Mouse (Mus musculus) ES-Bruce4 (cell line): ENCODE measurements around the gene Zpr1. TPM values are rescaled to one million over a fixed set of nuclear protein-coding genes. Genes with fewer than 3 reads are reported as not detected.
"Not testable (repeated sequence)": the region's sequence is repeated elsewhere in the genome, so short reads cannot be mapped to it uniquely, and the experiment has no call there.

Experiments used
- H3K27ac ChIP-seq: 2 replicates; pipeline ENCODE4 v1.5.1; 2012; ENCODE audit warnings: low read length, inconsistent platforms; ENCODE audit not compliant: insufficient read depth
- H3K27me3 ChIP-seq: 2 replicates; pipeline ENCODE4 v1.6.1; 2012; ENCODE audit warnings: mild to moderate bottlenecking, low read length, inconsistent platforms; ENCODE audit not compliant: control insufficient read depth, poor library complexity, insufficient read depth, severe bottlenecking
- H3K36me3 ChIP-seq: 2 replicates; pipeline ENCODE4 v1.6.1; 2012; ENCODE audit warnings: inconsistent platforms, mild to moderate bottlenecking, low read length, moderate library complexity; ENCODE audit not compliant: control insufficient read depth, poor library complexity, insufficient read depth, severe bottlenecking
- H3K4me1 ChIP-seq: one replicate; pipeline ENCODE4 v1.8.1; 2011; ENCODE audit warnings: low read length; ENCODE audit not compliant: control insufficient read depth, insufficient read depth
- H3K4me3 ChIP-seq: 2 replicates; pipeline ENCODE4 v1.5.1; 2011; ENCODE audit warnings: low read depth, mild to moderate bottlenecking, low read length
- H3K9ac ChIP-seq: 2 replicates; pipeline ENCODE4 v1.6.1; 2012; ENCODE audit warnings: low read depth, mild to moderate bottlenecking, inconsistent platforms; ENCODE audit not compliant: poor library complexity, severe bottlenecking
- H3K9me3 ChIP-seq: replicated peaks from 2 replicates; pipeline ENCODE4 v1.6.1; 2012; ENCODE audit warnings: mild to moderate bottlenecking, low read length, inconsistent platforms; ENCODE audit not compliant: control insufficient read depth, poor library complexity, insufficient read depth, severe bottlenecking
- CTCF ChIP-seq: IDR thresholded peaks from one replicate; pipeline ENCODE4 v1.8.1; 2011; ENCODE audit warnings: low read depth, low read length
- EP300 ChIP-seq: IDR thresholded peaks from 2 replicates; pipeline ENCODE4 v1.6.1; 2011; ENCODE audit warnings: low read depth, low read length; ENCODE audit not compliant: insufficient read depth
- POLR2A ChIP-seq: IDR thresholded peaks from one replicate; pipeline ENCODE4 v1.8.1; 2011; ENCODE audit warnings: low read length; ENCODE audit not compliant: insufficient read depth
- polyA plus RNA-seq: library from polyadenylated mRNA; stranded (reverse); fragments of >200 nt; gene quantifications from 2 replicates; pipeline ENCODE4 v1.2.4, GENCODE M21; 2011; ENCODE audit warnings: low read depth; ENCODE audit not compliant: missing spikeins, insufficient read depth, insufficient read length

Gene Zpr1
- polyA plus RNA-seq, 1 experiment, result 69.0 TPM

DNA sequence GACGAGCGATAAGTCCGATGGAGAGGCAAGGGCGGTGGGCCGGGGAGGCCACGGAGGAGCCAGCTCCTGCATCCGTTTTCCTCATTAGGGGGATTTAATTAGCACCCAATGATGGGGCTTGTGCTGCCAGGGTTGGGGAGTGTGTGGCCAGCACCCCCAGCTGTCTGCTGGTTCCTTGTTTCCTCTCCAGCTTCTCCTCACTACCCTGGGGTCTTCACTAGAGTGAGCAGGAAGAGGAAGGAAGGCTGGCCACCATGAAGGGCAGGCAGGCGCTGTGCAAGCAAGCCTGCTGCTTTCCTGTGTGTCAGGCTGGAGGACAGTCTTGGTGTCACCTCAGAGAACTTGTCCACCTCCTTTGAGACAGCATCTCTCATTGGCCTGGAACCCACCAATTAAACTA lies 44.0 kb downstream of the Zpr1 start:
- TF ChIP-seq POLR2A (no peak), EP300 (no peak), CTCF (no peak)
- H3K27me3 ChIP-seq, result no peaks in the 10 kb centered on the region
- no peaks in the 10 kb centered on the region for H3K9me3 ChIP-seq
- H3K27ac ChIP-seq, result no peak overlapping the region
- no peaks in the 10 kb centered on the region for H3K36me3 ChIP-seq
- no peaks in the 10 kb centered on the region for H3K4me1 ChIP-seq
- no peak overlapping the region for H3K4me3 ChIP-seq
- no peak overlapping the region for H3K9ac ChIP-seq

DNA sequence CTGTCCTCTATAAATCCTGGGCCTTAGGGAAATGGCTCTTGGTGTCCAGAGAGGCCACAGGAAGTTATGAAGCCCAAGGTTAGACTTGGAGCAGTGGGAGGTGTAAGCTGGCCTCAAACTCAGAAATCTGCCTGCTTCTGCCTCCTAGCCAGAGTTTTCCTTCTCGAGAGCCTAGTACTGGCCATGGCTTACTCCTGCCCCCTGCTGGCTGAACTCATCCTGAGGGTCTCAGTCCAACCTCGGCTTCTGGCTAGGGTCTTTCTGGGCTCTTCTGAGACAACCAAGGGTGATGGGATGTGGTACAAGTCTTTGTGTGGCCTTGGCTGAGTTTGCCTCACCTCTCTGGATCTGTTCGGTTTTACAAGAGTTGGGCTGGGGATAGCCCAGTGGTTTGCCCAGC lies 45.1 kb downstream of the Zpr1 start:
- no peaks in the 10 kb centered on the region for H3K36me3 ChIP-seq
- H3K9ac ChIP-seq, result no peak overlapping the region
- no peak overlapping the region for H3K4me3 ChIP-seq
- H3K27me3 ChIP-seq, result no peaks in the 10 kb centered on the region
- no peaks in the 10 kb centered on the region for H3K4me1 ChIP-seq
- no peak overlapping the region for H3K27ac ChIP-seq
- H3K9me3 ChIP-seq, result no peaks in the 10 kb centered on the region
- TF ChIP-seq EP300 (no peak), POLR2A (no peak), CTCF (peak; percentile 69)

GRCm38 (mm10) chr9:46319886-46320285 lies 47.0 kb downstream of the Zpr1 start, which contains the start of gene 4931429L15Rik:
Gene 4931429L15Rik (minus strand): TSS chr9:46319986.
- not testable (repeated sequence) for H3K27ac ChIP-seq, H3K27me3 ChIP-seq, H3K9me3 ChIP-seq, H3K4me1 ChIP-seq, H3K4me3 ChIP-seq, H3K36me3 ChIP-seq, H3K9ac ChIP-seq

DNA sequence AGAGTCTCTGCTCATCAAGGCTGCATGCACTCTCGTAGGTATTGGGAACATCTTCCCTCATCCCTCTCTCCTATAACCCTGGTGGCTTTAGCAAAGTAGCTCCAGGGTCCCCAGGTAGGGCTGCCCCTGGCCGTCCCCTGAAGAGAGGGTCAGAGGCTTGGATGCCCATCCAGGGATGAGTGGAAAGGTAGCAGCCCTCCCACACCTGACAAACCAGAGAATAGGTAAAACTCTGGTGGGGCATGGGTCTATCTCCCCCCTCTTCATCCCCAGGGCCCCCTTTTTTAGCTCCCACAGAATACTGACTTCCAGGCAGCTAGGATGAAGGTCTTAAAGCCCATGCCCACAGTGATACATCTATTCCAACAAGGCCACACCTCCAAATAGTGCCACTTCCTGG lies 47.6 kb downstream of the Zpr1 start:
- H3K27ac ChIP-seq, result no peak overlapping the region
- no peak overlapping the region for H3K9ac ChIP-seq
- TF ChIP-seq EP300, result no peak
- TF ChIP-seq POLR2A, result no peak
- TF ChIP-seq CTCF, result no peak
- no peaks in the 10 kb centered on the region for H3K4me1 ChIP-seq
- H3K27me3 ChIP-seq, result no peaks in the 10 kb centered on the region
- H3K9me3 ChIP-seq, result no peaks in the 10 kb centered on the region
- H3K36me3 ChIP-seq, result no peaks in the 10 kb centered on the region
- no peak overlapping the region for H3K4me3 ChIP-seq

DNA sequence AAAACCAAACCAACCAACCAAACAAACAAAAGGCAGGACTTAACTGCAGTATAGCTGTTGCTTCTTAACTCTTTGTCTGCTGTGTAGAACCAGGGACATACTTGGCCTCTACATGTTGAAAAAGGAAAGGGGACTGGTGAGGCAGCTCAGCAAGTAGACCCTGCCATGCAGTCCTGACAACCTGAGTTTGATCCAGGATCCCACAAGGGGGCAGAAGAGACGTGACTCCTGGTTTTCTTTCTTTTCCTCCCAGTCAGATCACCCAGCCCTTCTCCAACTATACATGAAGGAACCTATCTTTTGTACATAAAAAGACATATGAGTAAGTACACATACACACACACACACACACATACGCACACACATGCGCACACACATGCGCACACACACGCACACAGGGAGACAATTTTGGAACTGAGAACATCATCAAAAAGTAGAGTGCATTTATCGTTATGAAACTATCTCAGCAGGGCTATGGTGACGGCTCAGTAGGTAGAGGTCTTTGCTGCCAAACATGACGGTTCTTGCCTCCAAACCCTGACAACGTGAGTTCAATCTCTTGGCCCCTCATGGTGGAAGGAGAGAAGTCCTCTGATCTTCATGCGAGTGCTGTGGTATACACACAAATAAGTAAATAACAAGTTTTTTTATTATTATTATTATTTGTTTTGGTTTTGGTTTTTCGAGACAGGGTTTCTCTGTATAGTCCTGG lies 54.0 kb downstream of the Zpr1 start:
- H3K27me3 ChIP-seq, result no peaks in the 10 kb centered on the region
- no peaks in the 10 kb centered on the region for H3K36me3 ChIP-seq
- H3K9me3 ChIP-seq, result no peaks in the 10 kb centered on the region
- H3K4me3 ChIP-seq, result no peak overlapping the region
- TF ChIP-seq CTCF, result peak; percentile 17
- TF ChIP-seq EP300, result no peak
- H3K4me1 ChIP-seq, result peaks cover 3% of the 10 kb centered on the region
- no peak overlapping the region for H3K27ac ChIP-seq
- no peak overlapping the region for H3K9ac ChIP-seq

- no peak overlapping the region for H3K27ac ChIP-seq
- H3K4me3 ChIP-seq, result peak overlapping the region; percentile 63
- no peak overlapping the region for H3K9ac ChIP-seq
- H3K9me3 ChIP-seq, result no peaks in the 10 kb centered on the region
- no peaks in the 10 kb centered on the region for H3K36me3 ChIP-seq
- peaks cover 3% of the 10 kb centered on the region for H3K4me1 ChIP-seq
- no peak for TF ChIP-seq POLR2A
- peak; percentile 72 for TF ChIP-seq CTCF
- H3K27me3 ChIP-seq, result no peaks in the 10 kb centered on the region
Measured at GRCm38 (mm10) chr9:46327706-46328571, 55.1 kb downstream of the Zpr1 start.
